Mouse (Mus musculus) hindbrain, embryonic 10.5 days (tissue): ENCODE data around the gene Zcchc17. TPM values are rescaled to one million over a fixed set of nuclear protein-coding genes. Genes with fewer than 3 reads are reported as not detected.

Experiments used
- DNase-seq: peaks from one replicate; pipeline ENCODE4 v3.0.0-alpha.2; 2017; ENCODE audit warnings: low spot score
- H3K27ac ChIP-seq: fragments of 300-500 bp; sonication (generic); 2 replicates; pipeline ENCODE4 v1.5.1; 2016; ENCODE audit warnings: mild to moderate bottlenecking, moderate library complexity
- H3K27me3 ChIP-seq: fragments of 300-500 bp; sonication (generic); 2 replicates; pipeline ENCODE4 v1.6.1; 2016; ENCODE audit warnings: mild to moderate bottlenecking; ENCODE audit not compliant: poor library complexity, insufficient read depth, severe bottlenecking
- H3K36me3 ChIP-seq: fragments of 300-500 bp; sonication (generic); 2 replicates; pipeline ENCODE4 v1.6.1; 2016; ENCODE audit warnings: mild to moderate bottlenecking, moderate library complexity
- H3K4me1 ChIP-seq: fragments of 300-500 bp; sonication (generic); replicated peaks from 2 replicates; pipeline ENCODE4 v1.6.1; 2016; ENCODE audit warnings: mild to moderate bottlenecking
- H3K4me3 ChIP-seq: fragments of 300-500 bp; sonication (generic); 2 replicates; pipeline ENCODE4 v1.5.1; 2016; ENCODE audit warnings: mild to moderate bottlenecking, moderate library complexity
- H3K9me3 ChIP-seq: fragments of 300-500 bp; sonication (generic); 2 replicates; pipeline ENCODE4 v1.6.1; 2016; ENCODE audit warnings: mild to moderate bottlenecking, moderate library complexity
- WGBS: fragments of 180-500 bp; shearing (Covaris S2); methylation state at CpG from one replicate; pipeline ENCODE4 v1.1.7; 2016; 5-methylcytosine and 5-hydroxymethylcytosine counted together
- polyA plus RNA-seq: library from polyadenylated mRNA; unstranded; fragments of >200 nt; fragmentation: Nextera tagmentation; extraction: Ambion mirVana; gene quantifications from 2 replicates; pipeline ENCODE4 v1.2.1, GENCODE M21; 2016

Zcchc17 gene
- polyA plus RNA-seq, 1 experiment from 2014 or later = 70.8 TPM

DNA sequence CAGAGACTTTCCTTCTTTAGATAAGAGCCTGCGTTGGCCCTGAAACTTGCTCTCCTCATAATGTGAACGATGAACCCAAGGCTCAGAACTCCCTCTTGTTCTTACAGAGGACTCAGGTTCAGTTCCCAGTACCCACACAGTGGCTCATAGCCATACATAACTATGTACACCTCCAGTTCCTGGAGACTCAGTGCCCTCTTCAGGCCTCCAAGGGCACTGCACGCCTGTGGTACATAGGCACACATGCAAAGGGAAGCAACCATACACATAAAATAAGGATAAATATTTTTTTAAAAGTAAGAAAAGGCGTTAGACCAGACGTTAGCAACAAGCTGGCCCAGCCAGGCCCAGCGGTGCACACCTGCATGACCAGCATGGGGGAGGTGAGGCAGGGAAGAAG, 10.1 kb downstream of the Zcchc17 start:
- peaks cover 87% of the 10 kb centered on the region for H3K36me3 ChIP-seq
- WGBS = 96% methylated on average over 6 of the region's 6 CpGs

DNA sequence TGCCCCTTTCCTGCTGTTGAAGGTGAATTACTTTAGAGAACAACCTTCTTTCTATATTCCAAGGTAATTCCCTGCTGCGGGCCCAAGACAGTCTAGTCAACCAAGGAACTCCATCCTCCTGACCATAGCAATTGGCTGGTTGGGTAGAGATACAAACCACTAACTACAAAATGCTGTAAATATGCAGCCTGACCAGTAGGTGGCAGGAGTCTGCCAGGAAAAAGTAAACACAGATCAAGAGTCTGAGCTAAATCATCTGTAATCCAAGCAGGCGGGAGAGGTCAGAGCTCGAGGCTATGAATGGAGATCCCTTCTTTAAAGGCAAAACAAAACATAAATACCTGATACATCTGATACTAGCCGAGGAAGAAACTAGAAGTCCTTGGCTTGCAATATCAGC, 18.1 kb downstream of the Zcchc17 start:
- peaks cover 56% of the 10 kb centered on the region for H3K36me3 ChIP-seq
- peak; percentile 49 for DNase-seq
- 41% methylated on average over 4 of the region's 4 CpGs for WGBS

More for the DNA sequence above, 10.1 kb downstream of the Zcchc17 start:
- no peak for DNase-seq
- no peaks in the 10 kb centered on the region for H3K4me1 ChIP-seq
- 0 out of 2 replicates have a peak, but pooled peaks cover 4% of the 10 kb centered on the region for H3K9me3 ChIP-seq
- no peaks in the 10 kb centered on the region for H3K27me3 ChIP-seq
- no peak overlapping the region for H3K27ac ChIP-seq
- H3K4me3 ChIP-seq = no peak overlapping the region

DNA sequence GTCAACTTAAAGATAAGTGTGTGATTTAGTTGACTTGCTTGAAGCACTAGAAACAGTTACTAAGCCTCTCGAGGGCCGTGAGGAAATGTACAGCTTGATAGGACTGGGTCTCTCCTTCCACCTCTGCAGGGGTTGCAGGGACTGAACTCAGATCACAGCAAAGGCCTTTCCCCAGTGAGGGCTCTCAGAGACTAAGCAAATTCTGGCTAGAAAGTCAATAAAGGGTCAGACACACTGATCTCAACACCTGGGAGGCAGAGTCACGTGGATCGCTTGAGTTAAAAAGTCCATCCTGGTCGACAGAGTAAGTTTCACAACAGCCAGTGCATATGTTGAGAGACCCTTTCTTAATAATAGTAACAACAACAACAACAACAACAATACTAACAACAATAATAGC, 23.9 kb downstream of the Zcchc17 start:
- H3K4me1 ChIP-seq = no peaks in the 10 kb centered on the region
- H3K4me3 ChIP-seq = no peak overlapping the region
- 91% methylated on average over 5 of the region's 5 CpGs for WGBS
- no peaks in the 10 kb centered on the region for H3K27me3 ChIP-seq
- no peak for DNase-seq
- H3K36me3 ChIP-seq = peaks cover 72% of the 10 kb centered on the region
- H3K9me3 ChIP-seq = no peaks in the 10 kb centered on the region
- H3K27ac ChIP-seq = no peak overlapping the region

More for the DNA sequence above, 18.1 kb downstream of the Zcchc17 start:
- Histone ChIP-seq H3K27ac (no peak overlapping the region), H3K4me3 (no peak overlapping the region), H3K4me1 (no peaks in the 10 kb centered on the region), H3K9me3 (no peaks in the 10 kb centered on the region), H3K27me3 (no peaks in the 10 kb centered on the region)

DNA sequence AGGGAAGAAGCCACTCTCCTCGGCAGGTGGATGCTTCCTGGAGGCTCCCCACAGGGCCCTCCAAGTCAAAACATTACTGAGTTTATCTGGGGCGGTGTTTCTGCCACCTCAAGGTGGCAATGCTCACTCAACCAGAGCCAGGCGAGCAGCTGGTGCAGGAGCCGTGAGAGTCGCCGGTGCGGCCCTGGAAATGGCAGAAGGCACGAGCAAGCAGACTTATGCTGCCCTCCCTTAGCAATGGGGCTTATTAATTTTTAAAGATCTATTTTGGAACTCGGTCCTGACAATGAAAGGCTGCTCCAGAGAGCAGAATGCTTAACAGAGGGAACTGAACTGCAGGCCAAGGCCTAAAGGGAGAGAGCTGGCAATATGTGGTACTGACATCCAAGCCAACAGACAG, 32.4 kb downstream of the Zcchc17 start:
- H3K4me1 ChIP-seq = no peaks in the 10 kb centered on the region
- no peak for DNase-seq
- WGBS = 86% methylated on average over 9 of the region's 9 CpGs

DNA sequence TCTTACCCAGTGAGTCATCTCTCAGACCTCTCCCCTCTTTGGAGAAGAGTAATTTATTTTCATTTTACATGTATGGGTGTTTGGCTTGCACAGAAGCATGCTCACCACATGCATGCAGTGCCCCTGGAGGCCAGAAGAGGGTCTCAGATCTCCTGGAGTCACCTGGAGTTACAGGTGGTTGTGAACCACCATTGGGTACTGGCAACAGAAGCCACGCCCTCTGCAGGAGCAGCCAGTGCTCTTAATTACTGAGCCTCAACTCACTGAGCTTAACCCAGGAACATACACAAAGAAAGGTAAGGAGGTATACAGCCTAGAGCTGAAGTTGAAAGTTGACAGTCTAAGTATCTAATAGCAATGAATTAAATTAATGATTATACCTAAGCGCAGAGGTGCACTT, 34.3 kb downstream of the Zcchc17 start:
- DNase-seq = no peak
- H3K9me3 ChIP-seq = no peaks in the 10 kb centered on the region
- H3K4me1 ChIP-seq = no peaks in the 10 kb centered on the region
- no peak overlapping the region for H3K4me3 ChIP-seq
- H3K27ac ChIP-seq = no peak overlapping the region
- peaks cover 94% of the 10 kb centered on the region for H3K36me3 ChIP-seq
- H3K27me3 ChIP-seq = no peaks in the 10 kb centered on the region
- 93% methylated on average over 2 of the region's 2 CpGs for WGBS

More for the DNA sequence above, 32.4 kb downstream of the Zcchc17 start:
- Histone ChIP-seq H3K27ac (no peak overlapping the region), H3K36me3 (peaks cover 89% of the 10 kb centered on the region), H3K27me3 (no peaks in the 10 kb centered on the region), H3K4me3 (no peak overlapping the region), H3K9me3 (no peaks in the 10 kb centered on the region)

DNA sequence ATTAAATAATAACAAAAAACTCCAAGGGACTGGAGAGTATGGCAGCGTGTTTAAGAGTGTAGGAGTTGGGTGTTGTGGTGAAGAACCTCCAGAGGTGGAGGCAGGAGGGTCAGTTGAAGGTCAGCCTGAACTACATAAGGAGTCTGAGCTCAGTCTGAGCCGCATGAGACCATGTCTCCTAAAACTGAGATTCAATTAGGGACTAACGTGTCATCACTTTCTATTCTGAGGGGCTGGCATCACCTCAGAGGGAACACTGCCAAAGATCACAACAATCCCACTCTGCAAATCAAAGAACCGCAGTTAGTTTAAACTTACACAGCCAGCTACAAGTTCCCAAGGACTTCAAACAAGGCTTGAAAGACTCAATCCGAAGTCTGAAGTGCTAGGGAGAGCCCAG, 36.1 kb downstream of the Zcchc17 start:
- no peak for DNase-seq
- no peak overlapping the region for H3K4me3 ChIP-seq
- H3K27ac ChIP-seq = no peak overlapping the region
- peaks cover 94% of the 10 kb centered on the region for H3K36me3 ChIP-seq
- 91% methylated on average over 5 of the region's 5 CpGs for WGBS
- no peaks in the 10 kb centered on the region for H3K9me3 ChIP-seq
- no peaks in the 10 kb centered on the region for H3K27me3 ChIP-seq
- H3K4me1 ChIP-seq = peaks cover under 1% of the 10 kb centered on the region

DNA sequence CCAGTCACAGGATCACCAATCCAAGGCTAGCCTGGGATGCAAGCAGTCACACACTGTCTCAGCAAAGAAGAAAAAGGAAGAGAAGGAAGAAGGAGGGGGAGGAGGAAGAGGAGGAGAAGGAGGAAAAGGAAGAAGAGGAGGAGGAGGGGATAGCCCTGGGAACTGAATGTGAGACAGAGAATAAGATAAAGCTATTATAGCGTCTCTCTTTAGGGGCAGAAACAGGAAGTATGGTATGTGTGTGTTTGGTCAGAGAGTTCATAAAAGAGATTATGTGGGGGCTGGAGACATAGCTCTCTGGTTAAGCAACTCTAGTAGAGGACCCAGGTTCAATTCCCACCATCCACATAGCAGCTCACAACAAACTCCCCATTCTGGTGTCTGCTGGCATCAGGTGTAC, 36.6 kb downstream of the Zcchc17 start:
- Histone ChIP-seq H3K4me3 (no peak overlapping the region), H3K9me3 (no peaks in the 10 kb centered on the region), H3K27ac (no peak overlapping the region), H3K36me3 (peaks cover 94% of the 10 kb centered on the region), H3K27me3 (no peaks in the 10 kb centered on the region), H3K4me1 (peaks cover 5% of the 10 kb centered on the region)
- DNase-seq = no peak
- WGBS = 94% methylated on average over 1 of the region's 1 CpGs

DNA sequence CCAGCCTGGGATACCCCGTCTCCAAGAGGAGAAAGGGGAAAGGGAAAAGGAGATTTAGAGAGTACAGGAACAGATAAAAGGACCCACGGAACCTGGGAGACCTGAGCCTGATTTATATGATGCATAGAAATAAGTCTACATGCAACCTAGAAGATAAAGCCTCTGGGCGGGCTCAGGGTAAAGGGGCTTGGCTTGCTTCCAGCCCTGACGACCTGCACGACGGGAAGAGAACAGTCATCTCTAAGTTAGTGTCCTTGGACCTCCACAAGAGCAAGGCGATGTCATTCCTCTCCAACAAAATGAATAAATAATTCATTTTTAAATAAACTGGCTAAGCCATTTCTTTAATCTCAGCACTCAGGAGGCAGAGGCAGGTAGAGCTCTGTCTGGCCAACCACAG, 37.2 kb downstream of the Zcchc17 start:
- Histone ChIP-seq H3K9me3 (no peaks in the 10 kb centered on the region), H3K27me3 (no peaks in the 10 kb centered on the region), H3K4me3 (no peak overlapping the region), H3K27ac (no peak overlapping the region), H3K36me3 (peaks cover 94% of the 10 kb centered on the region), H3K4me1 (peaks cover 9% of the 10 kb centered on the region)
- DNase-seq = no peak
- WGBS = 90% methylated on average over 7 of the region's 7 CpGs

DNA sequence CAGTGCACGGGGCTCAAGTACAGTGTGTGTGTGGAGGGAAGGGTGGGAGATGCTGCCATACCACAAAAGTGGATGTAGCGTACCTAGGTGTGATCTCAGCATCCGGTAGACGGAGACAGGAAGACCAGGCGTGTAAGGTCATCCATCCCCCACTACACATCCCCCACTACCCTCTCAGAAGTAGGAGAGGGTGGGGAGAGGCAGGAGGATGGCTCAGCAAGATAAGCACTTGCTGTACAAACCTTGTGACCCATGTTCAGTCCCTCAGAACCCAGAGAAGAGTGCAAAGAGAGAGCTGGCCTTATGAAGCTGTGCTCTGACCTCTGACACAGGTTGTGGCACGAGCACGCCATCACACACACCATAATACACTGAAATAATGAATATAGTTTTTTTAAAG, 38.1 kb downstream of the Zcchc17 start:
- Histone ChIP-seq H3K27ac (no peak overlapping the region), H3K9me3 (no peaks in the 10 kb centered on the region), H3K36me3 (peaks cover 93% of the 10 kb centered on the region), H3K27me3 (no peaks in the 10 kb centered on the region), H3K4me3 (no peak overlapping the region), H3K4me1 (peaks cover 9% of the 10 kb centered on the region)
- DNase-seq = no peak
- WGBS = 91% methylated on average over 7 of the region's 7 CpGs

DNA sequence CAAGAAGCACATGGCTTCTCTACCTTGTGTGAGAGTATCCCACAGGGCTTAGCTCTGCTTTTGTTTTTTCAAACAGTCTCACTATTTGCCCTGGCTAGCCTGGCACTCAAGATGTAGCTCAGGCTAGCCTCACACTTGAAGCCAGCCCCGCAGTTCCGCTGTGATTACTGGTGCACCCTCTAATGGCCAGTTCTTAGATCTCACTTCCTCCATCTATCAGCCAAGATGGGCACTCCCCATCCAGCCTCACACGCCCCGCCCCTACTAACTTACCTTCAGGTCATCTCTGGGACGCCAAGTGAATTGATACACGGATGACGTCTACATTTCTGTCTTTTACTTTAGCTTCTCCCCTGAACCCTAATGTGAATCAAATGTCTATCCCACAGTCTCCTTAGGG, 40.2 kb downstream of the Zcchc17 start:
- WGBS = 83% methylated on average over 7 of the region's 7 CpGs
- H3K4me1 ChIP-seq = peaks cover 12% of the 10 kb centered on the region
- H3K27me3 ChIP-seq = no peaks in the 10 kb centered on the region
- peaks cover 92% of the 10 kb centered on the region for H3K36me3 ChIP-seq
- no peak overlapping the region for H3K4me3 ChIP-seq
- no peak overlapping the region for H3K27ac ChIP-seq
- DNase-seq = no peak
- H3K9me3 ChIP-seq = no peaks in the 10 kb centered on the region

DNA sequence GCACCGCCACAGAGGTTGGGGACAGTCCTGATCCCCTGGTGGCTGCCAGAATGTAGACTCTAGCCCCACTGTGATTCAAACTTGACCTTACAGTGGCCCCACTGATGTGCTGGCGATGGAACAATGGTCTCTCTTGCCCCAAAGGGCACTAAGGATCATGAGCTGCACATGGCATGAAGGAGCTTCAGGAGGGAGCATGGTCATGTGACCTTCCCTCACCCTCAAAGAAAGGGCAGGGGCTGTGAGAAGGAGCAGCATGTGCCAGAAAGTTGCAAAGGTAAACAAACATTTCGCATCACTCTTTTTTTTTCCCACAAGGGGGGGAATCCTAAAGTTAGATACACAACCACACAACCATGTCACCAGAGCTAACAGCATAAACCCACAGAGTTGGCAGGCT, 41.6 kb downstream of the Zcchc17 start:
- Histone ChIP-seq H3K27me3 (no peaks in the 10 kb centered on the region), H3K9me3 (no peaks in the 10 kb centered on the region), H3K4me3 (no peak overlapping the region), H3K36me3 (peaks cover 88% of the 10 kb centered on the region), H3K4me1 (peaks cover 12% of the 10 kb centered on the region), H3K27ac (no peak overlapping the region)
- WGBS = 59% methylated on average over 3 of the region's 3 CpGs
- no peak for DNase-seq

DNA sequence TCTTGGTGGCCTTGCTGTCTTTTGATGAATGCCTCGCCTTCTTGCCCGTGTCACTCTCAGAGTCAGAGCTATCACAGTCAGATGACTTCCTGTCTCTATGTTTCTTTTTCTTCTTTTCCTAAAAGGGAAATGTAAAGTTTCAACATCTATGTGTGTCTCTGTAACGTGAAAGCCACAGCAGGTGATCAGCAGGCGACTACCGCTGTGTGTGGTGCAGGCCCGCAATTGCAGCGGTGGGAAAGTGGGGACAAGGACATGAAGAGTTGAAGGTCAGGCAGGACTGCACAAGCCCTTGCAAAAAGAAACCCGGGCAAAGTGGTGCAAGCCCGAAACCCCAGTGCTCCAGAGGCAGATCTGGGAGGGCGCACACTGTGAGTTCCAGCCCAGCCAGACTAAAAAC, 43.1 kb downstream of the Zcchc17 start:
- Histone ChIP-seq H3K9me3 (no peaks in the 10 kb centered on the region), H3K4me3 (no peak overlapping the region), H3K4me1 (peaks cover 12% of the 10 kb centered on the region), H3K27me3 (peaks cover 7% of the 10 kb centered on the region; the same call in 1 of the 2 replicates), H3K36me3 (peaks cover 74% of the 10 kb centered on the region), H3K27ac (no peak overlapping the region)
- 82% methylated on average over 10 of the region's 10 CpGs for WGBS
- DNase-seq = no peak

DNA sequence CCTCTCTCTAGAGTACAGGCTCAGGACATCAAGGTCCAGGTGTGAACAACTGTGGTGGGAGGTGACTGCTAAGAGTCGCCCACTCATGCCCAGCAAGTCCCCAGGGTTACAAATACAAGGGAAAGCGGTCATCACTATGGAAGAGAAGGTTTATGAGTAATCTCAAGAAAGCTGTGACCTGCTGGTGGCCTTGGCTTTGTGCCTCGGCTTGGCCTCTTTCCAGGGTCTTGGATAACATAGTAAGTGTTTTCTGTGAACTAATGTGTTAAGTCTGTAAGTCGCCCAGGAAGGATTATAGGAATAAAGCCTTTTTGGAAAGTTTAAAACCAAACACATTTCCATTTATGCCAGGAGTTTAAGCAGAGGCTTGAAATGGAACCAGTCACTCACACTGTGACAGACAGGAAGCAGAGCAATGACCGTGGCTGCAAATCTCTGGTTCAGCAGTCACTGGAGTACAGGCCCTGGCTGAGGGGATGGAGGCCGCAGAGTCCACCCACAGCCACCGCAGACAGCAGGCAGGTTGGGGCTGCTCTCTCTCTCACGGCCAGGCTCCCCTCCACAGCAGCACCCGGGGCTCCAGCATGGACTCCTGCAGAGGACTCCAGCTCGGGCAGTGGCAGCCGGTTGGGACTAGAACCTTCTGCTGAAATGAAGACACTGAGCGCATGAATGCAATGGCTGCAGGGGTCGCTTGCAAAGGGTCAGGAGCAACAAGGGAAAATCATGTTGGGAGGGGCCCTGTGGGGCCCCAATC, 43.8 kb downstream of the Zcchc17 start:
- peaks cover 12% of the 10 kb centered on the region for H3K4me1 ChIP-seq
- 84% methylated on average over 13 of the region's 13 CpGs for WGBS
- H3K9me3 ChIP-seq = no peaks in the 10 kb centered on the region
- H3K27ac ChIP-seq = peak overlapping the region; percentile 13; the same call in 1 of the 2 replicates
- no peak overlapping the region for H3K4me3 ChIP-seq
- H3K27me3 ChIP-seq = peaks cover 13% of the 10 kb centered on the region
- DNase-seq = no peak
- peaks cover 68% of the 10 kb centered on the region for H3K36me3 ChIP-seq
